Mouse (Mus musculus) neural tube, embryonic 15.5 days (tissue): Measurements from ENCODE around the gene Tmsb4x. TPM values are rescaled to one million over a fixed set of nuclear protein-coding genes. Genes with fewer than 3 reads are reported as not detected.
A peak's percentile ranks its signal among the peaks of the same experiment; 100 is the strongest.

Experiments used
- ATAC-seq: fragments of 200-750 bp; cut with Nextera tagmentation; 2 replicates; pipeline ENCODE4 v1.8.0; 2017; ENCODE audit warnings: mild to moderate bottlenecking, moderate TSS enrichment, moderate library complexity; ENCODE audit not compliant: low FRiP score
- H3K27ac ChIP-seq: fragments of 300-500 bp; sonication (generic); replicated peaks from 2 replicates; pipeline ENCODE4 v1.5.1; 2015; ENCODE audit warnings: mild to moderate bottlenecking, inconsistent platforms
- H3K27me3 ChIP-seq: fragments of 300-500 bp; sonication (generic); replicated peaks from 2 replicates; pipeline ENCODE4 v1.6.1; 2015; ENCODE audit warnings: inconsistent platforms
- H3K36me3 ChIP-seq: fragments of 300-500 bp; sonication (generic); 2 replicates; pipeline ENCODE4 v1.6.1; 2015; ENCODE audit warnings: inconsistent platforms
- H3K4me1 ChIP-seq: fragments of 300-500 bp; sonication (generic); 2 replicates; pipeline ENCODE4 v1.6.1; 2015; ENCODE audit warnings: inconsistent platforms
- H3K4me2 ChIP-seq: fragments of 300-500 bp; sonication (generic); 2 replicates; pipeline ENCODE4 v1.6.1; 2015; ENCODE audit warnings: inconsistent platforms, mild to moderate bottlenecking, moderate library complexity
- H3K4me3 ChIP-seq: fragments of 300-500 bp; sonication (generic); replicated peaks from 2 replicates; pipeline ENCODE4 v1.5.1; 2015; ENCODE audit warnings: mild to moderate bottlenecking, inconsistent platforms
- H3K9ac ChIP-seq: fragments of 300-500 bp; sonication (generic); replicated peaks from 2 replicates; pipeline ENCODE4 v1.6.1; 2015; ENCODE audit warnings: mild to moderate bottlenecking, inconsistent platforms
- H3K9me3 ChIP-seq: fragments of 300-500 bp; sonication (generic); replicated peaks from 2 replicates; pipeline ENCODE4 v1.6.1; 2016; ENCODE audit warnings: inconsistent platforms
- WGBS: fragments of 180-500 bp; shearing (Covaris S2); methylation state at CpG from one replicate; pipeline ENCODE4 v1.1.7; 2015; ENCODE audit warnings: mixed read lengths; 5-methylcytosine and 5-hydroxymethylcytosine counted together
- polyA plus RNA-seq: library from polyadenylated mRNA; unstranded; fragments of >200 nt; fragmentation: Nextera tagmentation; extraction: Ambion mirVana; gene quantifications from 2 replicates; pipeline ENCODE4 v1.2.1, GENCODE M21; 2015

Tmsb4x gene
- 4,491 and 5,117 TPM in 2 replicates for polyA plus RNA-seq

DNA sequence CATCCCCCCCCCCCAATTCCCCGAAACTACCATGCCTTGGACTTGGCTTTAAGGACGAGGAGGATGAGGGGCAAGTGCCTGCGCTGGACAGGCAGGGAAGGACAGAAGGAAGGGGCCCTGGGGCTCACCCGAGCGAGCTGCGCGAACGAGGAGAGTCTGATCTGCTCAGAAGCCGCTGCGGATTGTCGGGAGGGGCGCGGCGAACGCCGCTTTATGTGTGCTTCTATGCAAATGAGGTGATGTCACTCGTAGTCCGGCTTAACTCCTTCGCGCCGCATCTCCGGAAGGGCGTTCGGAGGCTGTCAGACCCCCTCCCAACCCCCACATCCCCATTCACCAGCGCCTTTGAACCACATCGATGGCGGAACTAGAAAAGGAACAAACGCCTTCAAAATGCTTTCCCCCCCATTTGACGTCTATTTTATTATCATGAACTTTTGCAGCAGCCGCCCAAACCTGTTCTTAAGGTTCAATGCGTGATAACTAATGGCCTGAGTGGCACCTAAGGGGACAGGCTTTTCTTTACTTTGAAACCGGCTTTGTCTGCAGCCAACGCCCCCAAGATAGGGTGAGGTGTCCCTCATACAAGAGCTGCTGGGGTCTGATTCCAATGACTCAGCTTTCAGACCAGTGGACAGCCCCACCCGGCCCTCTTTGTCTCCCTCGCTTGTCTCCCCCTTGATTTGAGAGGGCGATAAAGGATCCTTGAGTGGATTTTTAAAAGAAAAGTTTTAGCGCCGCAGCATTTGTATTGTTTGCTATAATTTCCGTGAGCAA lies at the start of gene Tmsb4x:
TSS of gene Tmsb4x (minus strand) at position 338 of the 777 bp plus-strand sequence.
- 22% methylated on average over 39 of the region's 39 CpGs for WGBS
- peak; percentile 93 for ATAC-seq
- peak within 1 kb of the TSS; percentile 91 for H3K27ac ChIP-seq

DNA sequence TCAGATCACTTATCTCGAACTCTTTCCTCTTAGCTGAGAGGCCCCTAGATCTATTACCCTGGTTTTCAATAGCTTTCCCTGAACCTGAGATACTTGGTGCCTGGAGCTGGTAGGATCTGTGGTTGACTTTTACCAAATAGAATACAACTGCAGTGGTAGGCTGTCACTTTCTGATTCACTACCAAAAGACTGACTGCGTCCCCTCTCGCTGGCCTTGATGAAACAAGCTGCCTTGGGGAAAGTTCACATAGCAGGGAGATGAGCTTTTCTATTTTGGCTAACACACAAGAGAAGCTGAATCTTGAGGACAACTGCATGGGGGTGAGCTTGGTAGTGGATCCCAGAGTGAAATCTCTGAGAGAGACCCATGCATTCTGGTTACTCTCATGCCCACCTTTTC lies 32.6 kb upstream of the Tmsb4x start:
- Histone ChIP-seq H3K4me2 (no peak overlapping the region), H3K36me3 (no peaks in the 10 kb centered on the region), H3K9me3 (no peaks in the 10 kb centered on the region), H3K27me3 (peaks cover 15% of the 10 kb centered on the region; the same call in 1 of the 2 replicates), H3K27ac (no peak overlapping the region), H3K9ac (no peak overlapping the region), H3K4me1 (no peaks in the 10 kb centered on the region), H3K4me3 (no peak overlapping the region)
- 95% methylated on average over 3 of the region's 3 CpGs for WGBS
- no peak for ATAC-seq

More for the DNA sequence above, at the start of gene Tmsb4x:
- Histone ChIP-seq H3K9ac (peak within 1 kb of the TSS; percentile 75), H3K9me3 (no peaks in the 10 kb centered on the region), H3K27me3 (no peaks in the 10 kb centered on the region), H3K4me3 (peak within 1 kb of the TSS; percentile 54), H3K4me1 (peaks cover 13% of the 10 kb centered on the region; the same call in 1 of the 2 replicates), H3K36me3 (no peaks in the 10 kb centered on the region), H3K4me2 (peak within 1 kb of the TSS; percentile 54)

DNA sequence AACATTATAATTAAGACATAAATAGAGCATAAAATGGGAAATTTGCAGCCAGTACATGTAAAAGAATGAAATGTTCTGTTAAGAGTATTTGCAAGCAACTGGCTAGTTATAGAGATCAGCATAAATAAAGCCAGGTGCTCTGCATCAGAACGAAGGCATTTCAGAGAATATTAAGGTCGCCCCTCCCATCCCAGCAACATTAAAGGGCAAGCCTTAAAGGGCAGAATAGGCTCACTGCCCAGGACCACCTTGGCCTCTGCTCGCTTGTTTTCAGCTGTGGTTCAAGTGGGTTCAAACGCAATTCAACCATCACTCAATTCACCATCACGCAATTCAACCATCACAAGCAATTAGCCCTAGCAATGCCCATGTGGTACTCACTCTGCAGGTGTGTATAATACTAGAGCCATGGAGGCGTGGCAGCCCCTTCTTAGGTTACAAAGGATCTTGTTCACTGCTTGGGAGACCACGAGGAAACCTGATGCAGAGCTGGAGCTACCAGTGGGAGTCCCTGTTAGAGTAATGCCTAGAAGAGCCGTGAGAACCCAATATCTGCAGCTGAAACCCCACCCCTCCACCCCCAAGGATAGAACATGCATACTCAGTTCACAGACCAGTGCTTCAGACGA lies 30.3 kb upstream of the Tmsb4x start:
- H3K27me3 ChIP-seq, result peaks cover 15% of the 10 kb centered on the region; the same call in 1 of the 2 replicates
- no peak overlapping the region for H3K27ac ChIP-seq
- H3K9ac ChIP-seq, result no peak overlapping the region
- ATAC-seq, result no peak
- no peaks in the 10 kb centered on the region for H3K36me3 ChIP-seq
- no peak overlapping the region for H3K4me2 ChIP-seq
- no peak overlapping the region for H3K4me3 ChIP-seq
- 66% methylated on average over 9 of the region's 9 CpGs for WGBS
- H3K4me1 ChIP-seq, result no peaks in the 10 kb centered on the region
- no peaks in the 10 kb centered on the region for H3K9me3 ChIP-seq

DNA sequence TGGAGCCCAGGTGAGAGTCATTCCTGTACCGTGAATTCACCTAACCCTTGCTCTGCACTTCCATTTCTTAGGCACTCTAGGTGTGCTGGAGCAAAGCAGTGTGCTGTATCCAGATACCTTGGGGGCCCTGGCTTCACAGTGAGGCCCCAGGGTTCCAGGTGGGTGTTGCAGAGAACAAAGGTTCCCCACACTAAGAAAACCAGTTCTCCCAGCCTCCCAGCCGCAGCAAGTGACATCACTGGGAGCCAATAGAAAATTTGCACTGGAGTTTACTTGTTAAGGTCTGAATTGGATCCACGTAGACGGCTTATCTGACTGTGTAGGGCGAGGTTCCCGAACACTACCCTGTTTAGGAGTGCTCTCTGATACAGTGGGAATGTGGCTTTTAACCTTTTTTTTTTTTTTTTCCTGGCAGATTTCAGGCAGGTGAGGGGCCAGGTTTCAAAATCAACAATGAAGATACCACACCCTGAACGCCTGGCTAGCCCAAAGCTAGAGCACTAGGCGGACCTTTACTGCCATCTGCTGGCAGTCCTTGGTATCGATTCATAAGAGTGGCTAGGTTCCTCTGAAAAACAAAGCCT lies 24.1 kb upstream of the Tmsb4x start:
- Histone ChIP-seq H3K4me2 (no peak overlapping the region), H3K27me3 (peaks cover 4% of the 10 kb centered on the region), H3K4me3 (no peak overlapping the region), H3K27ac (no peak overlapping the region), H3K9ac (no peak overlapping the region), H3K4me1 (no peaks in the 10 kb centered on the region), H3K9me3 (no peaks in the 10 kb centered on the region), H3K36me3 (no peaks in the 10 kb centered on the region)
- peak; percentile 84 for ATAC-seq
- 26% methylated on average over 9 of the region's 9 CpGs for WGBS

DNA sequence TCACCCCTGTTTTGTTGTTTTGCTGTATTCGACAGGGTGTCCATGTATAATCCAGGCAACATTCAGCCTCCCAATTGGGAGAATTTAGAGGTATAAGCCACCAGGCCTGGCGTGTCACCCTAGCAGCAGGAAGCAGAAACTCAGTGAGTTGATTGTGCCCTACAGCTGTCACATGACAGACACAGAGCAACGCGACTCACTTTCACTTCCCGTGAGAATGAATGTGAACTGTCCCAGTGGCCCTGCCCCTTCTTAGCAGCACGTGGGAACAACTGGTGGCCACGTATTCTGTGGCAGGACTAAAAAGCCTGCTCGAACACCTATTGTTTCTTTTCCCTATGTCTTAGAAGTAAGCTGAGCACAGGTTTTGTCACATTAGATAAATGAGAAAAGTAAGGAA lies 22.0 kb upstream of the Tmsb4x start:
- 54% methylated on average over 8 of the region's 8 CpGs for WGBS
- no peak for ATAC-seq

DNA sequence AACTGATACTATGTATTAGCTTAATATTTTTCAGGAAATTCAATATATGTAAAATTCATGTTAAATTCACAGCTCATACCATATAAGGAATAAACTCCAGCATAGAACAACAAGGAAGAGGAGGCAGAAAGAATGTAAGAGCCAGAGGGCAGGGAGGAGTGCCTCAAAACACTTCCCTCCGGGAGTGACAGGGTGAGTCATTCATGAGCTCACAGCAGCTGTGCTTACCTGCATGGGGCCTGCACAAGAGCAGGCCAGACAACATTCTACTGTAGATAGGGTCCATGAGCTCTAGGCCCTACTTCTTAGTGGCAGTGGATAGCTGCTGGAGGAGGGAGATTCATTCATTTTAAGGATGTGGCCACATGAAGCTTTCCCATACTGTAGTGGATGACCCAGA lies 20.7 kb upstream of the Tmsb4x start:
- WGBS, result 64% methylated on average over 1 of the region's 1 CpGs
- ATAC-seq, result no peak

More for the DNA sequence above, 22.0 kb upstream of the Tmsb4x start:
- Histone ChIP-seq H3K4me2 (no peak overlapping the region), H3K4me1 (no peaks in the 10 kb centered on the region), H3K27ac (no peak overlapping the region), H3K9ac (no peak overlapping the region), H3K36me3 (no peaks in the 10 kb centered on the region), H3K27me3 (peaks cover 4% of the 10 kb centered on the region), H3K9me3 (no peaks in the 10 kb centered on the region), H3K4me3 (no peak overlapping the region)

DNA sequence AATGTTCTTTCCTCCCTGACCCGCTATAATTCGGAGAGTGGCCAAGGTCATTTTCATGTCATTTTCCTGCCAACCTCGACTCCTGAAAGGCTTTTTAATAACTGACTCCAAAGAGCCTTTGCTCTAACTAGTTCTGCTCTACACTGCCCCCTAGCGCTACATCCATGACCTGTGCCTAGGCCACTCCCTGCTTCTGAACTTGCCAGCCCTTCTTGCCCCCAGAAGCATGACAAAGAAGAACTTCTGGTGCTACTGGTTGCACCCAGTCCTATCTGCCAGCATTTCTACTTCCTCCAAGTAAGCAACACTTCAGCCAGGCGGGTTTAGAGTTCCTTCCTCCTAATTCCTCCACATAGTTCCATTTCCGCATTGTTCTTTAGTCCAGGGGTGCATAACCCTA lies 20.1 kb upstream of the Tmsb4x start:
- no peaks in the 10 kb centered on the region for H3K36me3 ChIP-seq
- H3K9me3 ChIP-seq, result no peaks in the 10 kb centered on the region
- no peak overlapping the region for H3K9ac ChIP-seq
- no peak overlapping the region for H3K27ac ChIP-seq
- H3K4me2 ChIP-seq, result no peak overlapping the region
- H3K4me3 ChIP-seq, result no peak overlapping the region
- peaks cover 4% of the 10 kb centered on the region for H3K27me3 ChIP-seq
- ATAC-seq, result no peak
- WGBS, result 46% methylated on average over 6 of the region's 6 CpGs
- no peaks in the 10 kb centered on the region for H3K4me1 ChIP-seq

More for the DNA sequence above, 20.7 kb upstream of the Tmsb4x start:
- Histone ChIP-seq H3K9me3 (no peaks in the 10 kb centered on the region), H3K27ac (no peak overlapping the region), H3K9ac (no peak overlapping the region), H3K4me2 (no peak overlapping the region), H3K36me3 (no peaks in the 10 kb centered on the region), H3K27me3 (peaks cover 4% of the 10 kb centered on the region), H3K4me1 (no peaks in the 10 kb centered on the region), H3K4me3 (no peak overlapping the region)

DNA sequence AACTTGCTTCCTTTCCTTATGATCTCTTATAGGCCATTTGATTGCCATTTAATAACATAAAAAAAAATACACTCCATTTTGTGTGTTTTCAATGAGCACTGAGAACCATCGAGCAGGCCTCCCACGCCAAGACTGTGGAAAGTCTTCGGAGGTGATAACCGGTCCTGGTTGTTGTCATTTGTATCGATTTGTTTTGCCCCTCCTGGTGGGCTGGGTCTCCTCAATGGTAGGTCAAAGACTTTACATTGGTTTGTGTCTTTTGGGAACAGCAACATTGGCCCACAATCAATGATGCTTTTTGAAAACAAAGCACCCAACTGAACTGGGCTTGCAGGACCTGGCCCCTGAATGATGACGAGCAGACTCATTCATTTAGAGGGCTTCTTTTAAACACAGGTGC lies 18.6 kb upstream of the Tmsb4x start:
- Histone ChIP-seq H3K4me1 (no peaks in the 10 kb centered on the region), H3K9ac (no peak overlapping the region), H3K4me2 (no peak overlapping the region), H3K9me3 (no peaks in the 10 kb centered on the region), H3K36me3 (no peaks in the 10 kb centered on the region), H3K4me3 (no peak overlapping the region), H3K27me3 (peaks cover 4% of the 10 kb centered on the region), H3K27ac (no peak overlapping the region)
- WGBS, result 90% methylated on average over 6 of the region's 6 CpGs
- ATAC-seq, result no peak

DNA sequence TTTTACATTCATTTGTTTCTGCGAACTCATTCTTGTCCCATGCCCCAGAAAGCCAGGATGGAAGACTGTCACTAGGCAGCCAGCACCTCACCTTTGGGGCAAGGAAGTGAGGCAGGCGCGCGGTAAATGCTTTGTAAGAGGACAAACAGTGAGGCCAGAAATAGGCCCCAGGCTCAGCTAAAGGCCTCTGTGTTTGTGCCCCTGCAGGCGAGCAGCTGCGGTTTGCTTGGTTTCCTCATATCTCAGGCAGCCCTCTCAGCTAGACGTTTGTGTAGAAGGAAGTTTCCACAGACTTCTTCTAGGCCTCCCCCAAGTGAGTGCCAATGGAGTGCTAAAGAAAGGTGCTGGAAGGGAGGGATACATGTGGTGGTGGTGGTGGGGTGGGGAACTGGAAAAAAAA lies 18.0 kb upstream of the Tmsb4x start:
- WGBS, result 90% methylated on average over 7 of the region's 7 CpGs
- no peak for ATAC-seq

DNA sequence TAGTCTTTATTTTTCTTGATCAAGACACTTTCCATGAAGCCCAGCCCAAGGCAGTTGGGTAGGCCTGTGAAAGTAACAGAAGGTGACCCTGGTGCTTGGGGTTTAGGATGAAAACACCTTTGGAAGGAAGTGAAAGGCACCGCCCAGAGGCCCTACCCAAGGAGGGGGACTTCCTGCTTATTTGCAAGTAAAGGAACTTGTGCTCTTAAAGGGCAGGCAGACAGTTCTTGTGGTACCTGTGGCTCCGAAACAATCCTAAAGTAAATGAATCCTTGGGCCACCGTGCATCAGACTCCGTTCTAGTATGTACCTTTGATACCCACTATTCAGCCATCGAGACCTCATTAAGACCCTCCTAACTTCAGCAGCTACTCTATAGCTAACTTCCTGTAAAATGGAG lies 17.5 kb upstream of the Tmsb4x start:
- Histone ChIP-seq H3K9me3 (no peaks in the 10 kb centered on the region), H3K4me1 (no peaks in the 10 kb centered on the region), H3K36me3 (no peaks in the 10 kb centered on the region), H3K27ac (no peak overlapping the region), H3K9ac (no peak overlapping the region), H3K27me3 (no peaks in the 10 kb centered on the region; the same call in 1 of the 2 replicates), H3K4me2 (no peak overlapping the region), H3K4me3 (no peak overlapping the region)
- no peak for ATAC-seq
- 96% methylated on average over 5 of the region's 5 CpGs for WGBS

More for the DNA sequence above, 18.0 kb upstream of the Tmsb4x start:
- no peak overlapping the region for H3K27ac ChIP-seq
- H3K9ac ChIP-seq, result no peak overlapping the region
- no peaks in the 10 kb centered on the region for H3K4me1 ChIP-seq
- no peaks in the 10 kb centered on the region for H3K9me3 ChIP-seq
- no peaks in the 10 kb centered on the region for H3K36me3 ChIP-seq
- H3K4me3 ChIP-seq, result no peak overlapping the region
- H3K4me2 ChIP-seq, result no peak overlapping the region
- peaks cover 3% of the 10 kb centered on the region for H3K27me3 ChIP-seq

DNA sequence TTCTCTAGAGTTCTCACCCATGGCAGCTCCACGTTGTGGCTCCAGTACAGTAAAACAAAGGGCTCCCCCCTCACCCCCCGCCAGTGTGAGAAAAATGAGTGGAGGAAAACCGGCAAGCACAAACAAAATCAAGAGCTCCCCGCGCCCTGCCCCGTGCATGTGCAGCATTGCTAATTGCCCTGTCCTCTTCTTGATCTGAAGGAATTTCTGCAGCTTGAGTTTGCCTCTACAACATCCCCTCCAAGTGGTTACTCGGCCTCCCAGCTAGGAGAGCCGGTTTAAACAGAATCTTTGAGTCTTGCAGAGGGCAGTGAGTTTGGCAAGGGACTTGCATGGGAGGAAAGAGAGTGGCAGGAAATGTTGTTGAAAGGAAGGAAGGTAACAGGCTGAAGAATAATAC lies 3.6 kb upstream of the Tmsb4x start:
- Histone ChIP-seq H3K27me3 (no peaks in the 10 kb centered on the region), H3K4me3 (no peak overlapping the region), H3K36me3 (no peaks in the 10 kb centered on the region), H3K4me2 (peak overlapping the region; percentile 26), H3K9ac (no peak overlapping the region), H3K4me1 (peaks cover 5% of the 10 kb centered on the region; the same call in 1 of the 2 replicates), H3K9me3 (no peaks in the 10 kb centered on the region), H3K27ac (no peak overlapping the region)
- ATAC-seq, result peak; percentile 38; the same call in 1 of the 2 replicates
- WGBS, result 19% methylated on average over 8 of the region's 8 CpGs
